In genomic region chr16:30013123-30013522, GRCm38 (mm10) we compare ENCODE assay signal across 19 mouse cellular contexts. TPM values are rescaled to one million over a fixed set of nuclear protein-coding genes. Genes with fewer than 3 reads are reported as not detected.
DNase-seq lines count a peak whose midpoint lies in the region; ATAC-seq and TF ChIP-seq lines count a peak whose summit lies in the region.
"Had no signal": no experiment of that assay in that cellular context is flagged by ENCODE, and none has a peak within 500 bp of the region (broad histone marks: within the 10 kb centered on the region; RNA-seq: fewer than 3 reads in every experiment).

No protein-coding gene starts in this region.

- TF ChIP-seq EP300 in stomach, postnatal 0 days (optimal IDR thresholded peaks at IDR 0.05) = no peak

- TF ChIP-seq CTCF in liver, adult 2 months (IDR thresholded peaks at IDR 0.05; ENCODE audit: low read depth, low read length) = no peak
- no peak for TF ChIP-seq CTCF in stomach, postnatal 0 days (IDR thresholded peaks at IDR 0.05; ENCODE audit: low read depth)

- peak overlapping the region; percentile 8; the same call in 1 of the 2 replicates for H3K4me3 ChIP-seq in liver, adult 2 months (ENCODE audit: insufficient read depth, low read depth, low read length)
- no peak overlapping the region for H3K4me3 ChIP-seq in liver, embryonic 12.5 days
- H3K4me3 ChIP-seq in liver, embryonic 13.5 days (replicated peaks) = no peak overlapping the region
- H3K4me3 ChIP-seq in stomach, postnatal 0 days (ENCODE audit: low read depth, low read length) = no peak overlapping the region
- H3K4me3 ChIP-seq: gastrocnemius, adult 2 months; hindbrain, embryonic 15.5 days; limb, embryonic 12.5 days; midbrain, embryonic 15.5 days had no signal

- no peaks in the 10 kb centered on the region for H3K27me3 ChIP-seq in liver, adult 2 months (ENCODE audit: control insufficient read depth, insufficient read depth, low read length)
- peaks cover 37% of the 10 kb centered on the region for H3K27me3 ChIP-seq in liver, embryonic 12.5 days (replicated peaks)
- H3K27me3 ChIP-seq in liver, embryonic 13.5 days = peaks cover 27% of the 10 kb centered on the region
- H3K27me3 ChIP-seq in stomach, postnatal 0 days (ENCODE audit: control insufficient read depth, insufficient read depth, low read length) = no peaks in the 10 kb centered on the region
- H3K27me3 ChIP-seq: limb, embryonic 12.5 days had no signal

- whole genome bisulfite sequencing in liver, adult 2 months = 21% methylated on average over 2 of the region's 2 CpGs
- 26% methylated on average over 2 of the region's 2 CpGs for WGBS in liver, embryonic 12.5 days (ENCODE audit: insufficient replicate concordance)
- 21% methylated on average over 2 of the region's 2 CpGs for WGBS in liver, embryonic 13.5 days (ENCODE audit: insufficient replicate concordance)
- 39% methylated on average over 2 of the region's 2 CpGs for WGBS in stomach, postnatal 0 days

- intact Hi-C loops in left cerebral cortex, postnatal 25 days (cut with DNase I) = no loop called here

- DNase-seq in liver, adult 2 months (ENCODE audit: extremely low read depth, low read depth, low spot score) = peak; percentile 84
- no peak for DNase-seq in liver, embryonic 13.5 days
- peak; percentile 66 for DNase-seq in stomach, postnatal 0 days (ENCODE audit: low spot score)
- no peak for DNase-seq in cerebellum, adult 18-20 months
- DNase-seq in left cerebral cortex, postnatal 25 days (ENCODE audit: low spot score in 2 of 2) = no peak
- DNase-seq: adrenal gland, postnatal 14 days; cerebellum, adult 8-10 months; gastrocnemius, adult 2 months; layer of hippocampus, postnatal 36 days; lung, postnatal 14 days had no signal

- H3K9ac ChIP-seq in liver, adult 2 months (ENCODE audit: low read depth, low read length) = peak overlapping the region; percentile 55
- H3K9ac ChIP-seq in liver, embryonic 12.5 days = no peak overlapping the region
- H3K9ac ChIP-seq in liver, embryonic 13.5 days = no peak overlapping the region
- no peak overlapping the region for H3K9ac ChIP-seq in stomach, postnatal 0 days (ENCODE audit: low read length)
- H3K9ac ChIP-seq: hindbrain, embryonic 15.5 days; limb, embryonic 12.5 days; midbrain, embryonic 15.5 days had no signal

- H3K4me2 ChIP-seq in liver, embryonic 12.5 days = no peak overlapping the region
- no peak overlapping the region for H3K4me2 ChIP-seq in liver, embryonic 13.5 days
- no peak overlapping the region for H3K4me2 ChIP-seq in stomach, postnatal 0 days (replicated peaks; ENCODE audit: low read depth)
- H3K4me2 ChIP-seq: hindbrain, embryonic 15.5 days; limb, embryonic 12.5 days; midbrain, embryonic 15.5 days had no signal

- no peaks in the 10 kb centered on the region for H3K9me3 ChIP-seq in liver, embryonic 12.5 days (replicated peaks)
- no peaks in the 10 kb centered on the region for H3K9me3 ChIP-seq in liver, embryonic 13.5 days (replicated peaks)
- no peaks in the 10 kb centered on the region for H3K9me3 ChIP-seq in stomach, postnatal 0 days (ENCODE audit: control insufficient read depth, low read length)
- H3K9me3 ChIP-seq: hindbrain, embryonic 15.5 days; midbrain, embryonic 15.5 days had no signal

- no peak for ATAC-seq in liver, embryonic 12.5 days
- ATAC-seq in granulocyte monocyte progenitor cell, adult 5-6 weeks (replicated peaks; ENCODE audit: poor library complexity, severe bottlenecking) = peak; percentile 52
- ATAC-seq in liver, embryonic 13.5 days (ENCODE audit: low read depth) = peak; percentile 47; the same call in 1 of the 2 replicates
- 0 out of 2 replicates have a peak, but pooled peaks have one; percentile 15 for ATAC-seq in stomach, postnatal 0 days (ENCODE audit: low FRiP score, low TSS enrichment)
- no peak for ATAC-seq in megakaryocyte-erythroid progenitor cell, adult 5-6 weeks (replicated peaks; ENCODE audit: low FRiP score, low TSS enrichment, poor library complexity, severe bottlenecking)
- ATAC-seq: CD4-positive, CD25-positive, alpha-beta regulatory T cell, adult 4 months; forebrain, embryonic 16.5 days; intestine, postnatal 0 days; midbrain, embryonic 15.5 days had no signal

- no peaks in the 10 kb centered on the region for H3K79me2 ChIP-seq in liver, adult 2 months (ENCODE audit: control insufficient read depth, insufficient read depth, low read length)

- peaks cover 11% of the 10 kb centered on the region for H3K4me1 ChIP-seq in liver, adult 2 months (ENCODE audit: control insufficient read depth, insufficient read depth, low read length)
- peaks cover 18% of the 10 kb centered on the region for H3K4me1 ChIP-seq in liver, embryonic 12.5 days
- peaks cover 28% of the 10 kb centered on the region for H3K4me1 ChIP-seq in liver, embryonic 13.5 days (replicated peaks)
- H3K4me1 ChIP-seq in stomach, postnatal 0 days (replicated peaks; ENCODE audit: control insufficient read depth, insufficient read depth) = no peaks in the 10 kb centered on the region

- no peaks in the 10 kb centered on the region for H3K36me3 ChIP-seq in liver, adult 2 months (ENCODE audit: control insufficient read depth, insufficient read depth, low read length)
- no peaks in the 10 kb centered on the region for H3K36me3 ChIP-seq in liver, embryonic 12.5 days
- no peaks in the 10 kb centered on the region for H3K36me3 ChIP-seq in liver, embryonic 13.5 days
- H3K36me3 ChIP-seq in stomach, postnatal 0 days (ENCODE audit: control insufficient read depth, insufficient read depth, low read length) = no peaks in the 10 kb centered on the region
- H3K36me3 ChIP-seq: hindbrain, embryonic 15.5 days; limb, embryonic 12.5 days; midbrain, embryonic 15.5 days had no signal

- peak overlapping the region; percentile 81 for H3K27ac ChIP-seq in liver, adult 2 months (replicated peaks; ENCODE audit: insufficient read depth, low read depth, low read length)
- H3K27ac ChIP-seq in liver, embryonic 12.5 days = no peak overlapping the region
- peak overlapping the region; percentile 40 for H3K27ac ChIP-seq in liver, embryonic 13.5 days
- H3K27ac ChIP-seq in stomach, postnatal 0 days (replicated peaks) = 0 out of 2 replicates have a peak overlapping the region, but pooled peaks have one; percentile 30
- H3K27ac ChIP-seq: gastrocnemius, adult 2 months; hindbrain, embryonic 15.5 days; limb, embryonic 12.5 days; midbrain, embryonic 15.5 days had no signal

- no peak for TF ChIP-seq POLR2A in liver, adult 2 months (IDR thresholded peaks at IDR 0.05; ENCODE audit: extremely low read depth, insufficient read depth, low read length)

RNA-seq across cellular contexts. Expression of gene Hes1, which starts 51.1 kb away (rescaled TPM):
- 2.8 and 5.8 TPM in 2 replicates for total RNA-seq in liver, adult 2 months (2014; rRNA removed)
- 26.9 and 28.5 TPM in 2 replicates for polyA plus RNA-seq in liver, adult 2 months (2012; rRNA removed)
- polyA plus RNA-seq in liver, embryonic 12.5 days (2016; fragmentation: Nextera tagmentation; extraction: Ambion mirVana) = 12.5 and 12.7 TPM in 2 replicates
- total RNA-seq in granulocyte monocyte progenitor cell, adult 5-6 weeks (2014; fragmentation: Nextera tagmentation) = not detected in 2 replicates
- total RNA-seq in granulocyte monocyte progenitor cell, adult 5-6 weeks (2017) = not detected in 2 replicates
- polyA plus RNA-seq in liver, embryonic 13.5 days (2015; fragmentation: Nextera tagmentation; extraction: Ambion mirVana) = 5.9 and 6.9 TPM in 2 replicates
- polyA plus RNA-seq in stomach, postnatal 0 days (2015; fragmentation: Nextera tagmentation; extraction: Ambion mirVana) = 66.2 and 73.1 TPM in 2 replicates
- total RNA-seq in left cerebral cortex, postnatal 25 days (2021) = 10 to 100 TPM; 13.8 to 16.1 TPM
- total RNA-seq in megakaryocyte-erythroid progenitor cell, adult 5-6 weeks (2014; fragmentation: Nextera tagmentation) = 1.5 and 6.9 TPM in 2 replicates
- 2.9 and 5.1 TPM in 2 replicates for total RNA-seq in megakaryocyte-erythroid progenitor cell, adult 5-6 weeks (2017)

Comparison
In these comparisons a context has a peak if more than half of its experiments do, and no peak if none do; other contexts are left out.
1. DNase-seq: peak in liver, adult 2 months (single experiment) and stomach, postnatal 0 days (single experiment); none in liver, embryonic 13.5 days (single experiment), cerebellum, adult 18-20 months (0 of 2) and left cerebral cortex, postnatal 25 days (0 of 2).
2. ATAC-seq: peak in granulocyte monocyte progenitor cell, adult 5-6 weeks (single experiment), liver, embryonic 13.5 days (single experiment) and stomach, postnatal 0 days (single experiment); none in liver, embryonic 12.5 days (single experiment) and megakaryocyte-erythroid progenitor cell, adult 5-6 weeks (single experiment).